Mouse (Mus musculus) adrenal gland (tissue): ENCODE measurements around the gene Nefh.

ENCODE experiments used
- intact Hi-C: fragments of 180-260 bp; cut with DNase I; formaldehyde crosslinking; loops from one replicate; pipeline ENCODE4 v1.15.1; 2025
- long read RNA-seq, 2 experiments: library from polyadenylated mRNA; unstranded; transcript quantifications; one replicate each; pipeline ENCODE4 v2.0.0; 2020; ENCODE audit warnings: borderline replicate concordance in 1 of 2; ENCODE audit not compliant: insufficient replicate concordance in 1 of 2

Nefh gene
- long read RNA-seq, experiment 1, partial matches to known transcripts: 0 of 5 reads
- long read RNA-seq, experiment 1, other reads (novel, unspliced or antisense): 1 of 5 reads
- long read RNA-seq, experiment 2, partial matches to known transcripts: 1 of 5 reads
- long read RNA-seq, experiment 2, other reads (novel, unspliced or antisense): 0 of 5 reads

DNA sequence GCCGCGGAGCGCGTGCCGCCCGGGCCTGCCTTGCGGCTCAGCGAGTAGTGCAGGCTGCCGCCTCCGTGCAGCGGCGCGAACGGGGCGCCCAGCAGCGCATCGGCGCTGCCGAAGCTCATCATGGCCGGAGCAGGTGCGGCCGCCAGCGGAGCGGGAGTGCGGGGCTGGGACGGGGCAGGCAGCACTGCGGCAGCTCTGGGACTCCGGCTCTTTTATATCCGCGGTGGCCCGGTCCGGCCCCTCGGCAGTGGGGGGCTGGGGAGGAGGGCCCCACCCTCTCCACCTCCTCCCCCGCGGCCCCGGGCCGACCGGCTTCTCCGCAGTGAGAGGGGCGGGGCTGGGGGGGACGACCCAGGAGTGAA is at the start of gene Nefh:
Gene Nefh (minus strand): TSS at position 252 of the 362 bp plus-strand sequence.
- intact Hi-C loops: no loop called here

- intact Hi-C loops: no loop called here
Measured at GRCm38 (mm10) chr11:4996621-4997199, 48.8 kb upstream of the Nefh start.

GRCm38 (mm10) chr11:4995676-4996075 is 47.8 kb upstream of the Nefh start:
- intact Hi-C loops: no loop called here

DNA sequence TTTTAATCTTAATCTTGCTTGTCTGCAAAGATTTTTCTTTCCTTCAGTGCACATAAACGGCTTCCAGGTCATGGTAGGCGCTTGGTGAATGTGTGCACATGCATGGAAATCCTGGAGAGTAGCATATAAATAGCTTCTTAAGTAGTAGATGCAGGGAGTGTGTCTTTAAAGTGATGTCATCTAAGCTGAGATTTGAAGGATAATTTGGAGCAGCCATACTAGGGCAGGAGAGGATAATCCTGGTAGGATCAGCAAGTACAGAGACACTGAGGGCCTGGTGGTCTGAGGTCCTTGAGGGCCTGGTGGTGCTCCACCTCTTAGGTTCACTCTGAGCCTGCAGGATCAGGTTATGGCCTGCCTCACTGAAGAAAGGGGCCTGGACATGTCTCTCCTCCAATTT is 44.6 kb upstream of the Nefh start:
- intact Hi-C loops: no loop called here

- intact Hi-C loops: no loop called here
Measured at GRCm38 (mm10) chr11:4989187-4989586, 41.3 kb upstream of the Nefh start.

DNA sequence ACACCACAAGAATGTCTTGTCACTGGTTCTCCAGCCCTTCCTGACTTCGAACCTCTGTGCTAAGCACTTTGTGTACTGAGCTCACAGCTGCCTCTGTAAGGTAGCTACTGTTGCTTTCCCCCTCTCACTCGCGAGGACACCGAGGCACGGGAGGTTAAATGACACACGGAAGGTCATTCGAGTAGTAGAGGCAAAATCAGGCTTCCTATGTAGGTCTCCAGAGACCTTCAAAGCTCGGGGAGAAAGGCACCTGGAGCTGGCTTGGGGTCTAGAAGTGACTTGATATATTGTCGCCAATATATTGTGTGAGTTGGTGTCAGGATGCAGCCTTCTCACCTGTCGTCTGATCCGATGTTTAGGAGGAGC is 39.6 kb upstream of the Nefh start:
- intact Hi-C loops: no loop called here

- intact Hi-C loops: no loop called here
Measured at GRCm38 (mm10) chr11:4986695-4987486, 39.0 kb upstream of the Nefh start, which contains the start of gene Ap1b1. Ap1b1 (plus strand) TSS chr11:4986824.

DNA sequence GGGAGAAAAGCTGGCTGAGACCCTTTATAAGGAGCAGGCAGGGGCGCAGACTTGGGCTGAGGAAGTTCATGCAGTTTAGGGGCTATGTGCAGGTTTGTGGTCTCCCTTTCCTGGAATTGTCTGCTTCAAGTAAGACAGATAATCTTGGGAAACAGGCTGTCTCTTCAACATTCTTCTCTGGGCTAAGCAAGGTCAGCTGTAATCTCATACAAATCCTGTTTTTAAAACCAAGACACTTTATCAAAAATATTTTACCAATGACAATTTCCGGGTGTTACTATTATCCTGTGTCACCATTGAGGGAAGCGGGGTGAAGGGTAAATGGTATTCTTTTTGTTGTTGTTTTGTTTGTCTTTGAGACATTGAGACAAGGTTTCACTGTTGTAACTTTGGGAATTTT is 36.9 kb upstream of the Nefh start:
- intact Hi-C loops: no loop called here

- intact Hi-C loops: no loop called here
Measured at GRCm38 (mm10) chr11:4984249-4984648, 36.4 kb upstream of the Nefh start.

- intact Hi-C loops: no loop called here
Measured at GRCm38 (mm10) chr11:4983538-4983937, 35.7 kb upstream of the Nefh start.

DNA sequence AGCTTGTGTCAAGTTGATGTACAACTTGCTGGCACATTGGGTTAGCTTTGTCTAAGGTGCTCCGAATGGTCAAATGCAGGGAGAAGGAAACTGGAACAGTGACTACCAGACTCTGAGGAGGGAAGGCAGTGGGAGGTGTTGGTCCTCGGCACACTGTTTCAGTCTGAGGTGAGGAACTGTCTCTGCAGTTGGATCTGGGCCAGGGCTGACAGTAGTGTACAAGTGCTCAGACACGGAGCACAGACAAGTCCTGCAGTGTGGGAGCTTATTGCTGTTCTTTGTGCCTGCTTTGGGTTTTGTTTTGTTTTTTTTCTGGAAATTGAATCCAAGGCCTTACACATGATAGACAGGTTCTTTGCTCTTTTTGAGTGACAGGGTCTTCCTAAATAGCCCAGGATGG is 35.1 kb upstream of the Nefh start:
- intact Hi-C loops: no loop called here

DNA sequence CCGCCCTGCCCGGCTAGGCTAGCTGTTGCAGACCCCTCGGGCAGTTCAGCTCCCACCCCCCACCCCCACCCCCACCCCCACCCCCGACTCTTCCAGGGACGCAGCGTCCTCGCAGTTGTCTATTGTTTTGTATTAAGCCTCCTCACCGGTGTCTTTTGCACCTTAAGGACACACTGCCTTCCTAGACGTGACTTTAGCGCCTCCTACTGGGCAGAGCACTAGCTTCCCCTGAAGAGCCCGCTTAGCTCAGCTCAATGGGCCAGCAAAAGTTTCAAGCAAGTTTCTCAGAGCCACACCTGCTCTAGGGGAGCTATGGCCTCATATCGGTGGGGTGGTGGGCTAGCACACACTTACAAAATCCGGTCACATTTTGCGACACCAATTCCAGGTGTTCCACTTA is 27.8 kb upstream of the Nefh start:
- intact Hi-C loops: loop anchor here (2.0 kb wide), 1 partner anchor 59 kb away; no protein-coding TSS in a partner anchor

GRCm38 (mm10) chr11:4974376-4975122 is 26.7 kb upstream of the Nefh start:
- intact Hi-C loops: loop anchor here (2.0 kb wide), 1 partner anchor 58 kb away; no protein-coding TSS in a partner anchor

DNA sequence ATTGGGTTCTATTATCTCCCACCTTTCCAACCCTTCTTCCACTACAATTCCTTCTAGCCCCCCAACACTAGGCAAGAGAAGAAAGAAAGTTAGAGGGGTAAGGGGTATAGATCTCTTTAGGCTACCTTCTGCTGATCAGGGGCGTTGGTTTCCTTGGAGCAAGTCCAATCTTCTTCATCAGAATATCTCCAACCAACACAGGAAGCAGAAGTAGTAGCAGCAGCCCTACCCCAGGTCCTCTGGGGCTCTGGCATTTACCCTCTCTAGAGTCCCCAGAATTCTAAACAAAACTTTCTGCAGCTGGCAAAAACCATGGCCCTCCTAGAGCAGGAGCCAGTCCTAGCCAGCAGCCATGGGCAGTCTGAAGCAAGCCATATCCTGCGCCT is 26.0 kb upstream of the Nefh start:
- intact Hi-C loops: loop anchor here (2.0 kb wide), 1 partner anchor 57 kb away; no protein-coding TSS in a partner anchor

- intact Hi-C loops: no loop called here
Measured at GRCm38 (mm10) chr11:4972967-4973870, 25.4 kb upstream of the Nefh start.

GRCm38 (mm10) chr11:4968376-4968775 is 20.5 kb upstream of the Nefh start:
- intact Hi-C loops: no loop called here

DNA sequence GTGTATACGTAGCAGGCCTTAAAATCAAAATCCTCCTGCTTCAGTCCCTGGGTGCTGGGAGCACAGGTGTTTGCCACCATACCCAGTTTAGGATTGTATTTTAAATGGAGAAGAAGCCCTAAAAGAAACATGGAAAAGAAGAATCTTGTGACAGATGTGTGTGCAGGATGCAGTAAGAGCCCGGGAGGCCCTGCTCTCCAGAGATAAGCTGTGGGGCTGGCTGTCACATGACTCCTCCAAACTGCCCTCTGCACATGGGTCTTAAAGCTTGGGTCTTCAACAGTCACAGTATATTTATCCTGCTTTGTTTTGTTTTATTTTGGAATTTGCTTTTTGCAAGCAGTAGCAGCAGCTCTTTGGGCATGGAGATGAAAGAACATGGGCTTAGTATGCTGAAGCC is 19.7 kb upstream of the Nefh start:
- intact Hi-C loops: no loop called here

DNA sequence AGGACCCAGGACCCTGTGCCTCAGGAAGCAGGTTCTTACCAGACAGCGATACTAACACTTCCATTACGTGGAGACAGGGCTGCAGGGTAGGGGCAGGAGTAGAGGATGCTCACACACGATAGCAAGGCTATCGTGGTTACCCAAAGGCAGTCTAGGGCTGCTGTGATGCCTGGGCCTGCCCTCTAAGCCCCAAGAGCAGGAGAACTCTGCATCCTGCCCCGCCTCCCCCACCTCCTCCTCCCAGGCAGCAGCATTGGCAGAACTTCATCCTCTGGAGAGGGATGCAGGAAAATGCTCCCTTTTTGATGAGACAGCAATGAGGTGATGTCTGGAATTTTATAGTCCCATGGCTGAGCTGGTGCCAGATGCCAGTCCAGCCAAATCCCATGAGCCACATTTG is 19.0 kb upstream of the Nefh start:
- intact Hi-C loops: no loop called here

- intact Hi-C loops: no loop called here
Measured at GRCm38 (mm10) chr11:4966325-4966724, 18.5 kb upstream of the Nefh start.

GRCm38 (mm10) chr11:4963099-4963808 is 15.4 kb upstream of the Nefh start:
- intact Hi-C loops: no loop called here
